Mouse (Mus musculus): Measurements from ENCODE around the gene Dusp5. TPM values are rescaled to one million over a fixed set of nuclear protein-coding genes. Genes with fewer than 3 reads are reported as not detected.

The Dusp5 gene
- polyA plus RNA-seq, 1 experiment from 2014 or later = 6.4 TPM

GRCm38 (mm10) chr19:53536251-53536650 lies 7.3 kb downstream of the Dusp5 start:
- no peak for DNase-seq (ENCODE audit: low spot score)
- Histone ChIP-seq H3K4me1 (peaks cover 40% of the 10 kb centered on the region), H3K9me3 (replicated peaks) (no peaks in the 10 kb centered on the region), H3K36me3 (peaks cover 71% of the 10 kb centered on the region), H3K4me3 (no peak overlapping the region), H3K27me3 (ENCODE audit: low read depth, poor library complexity, severe bottlenecking) (0 out of 2 replicates have a peak, but pooled peaks cover 3% of the 10 kb centered on the region), H3K27ac (no peak overlapping the region)
- WGBS = 90% methylated on average over 6 of the region's 6 CpGs

- 83% methylated on average over 17 of the region's 17 CpGs for WGBS
- no peak overlapping the region for H3K27ac ChIP-seq
- H3K4me3 ChIP-seq = no peak overlapping the region
- H3K36me3 ChIP-seq = peaks cover 79% of the 10 kb centered on the region
- H3K4me1 ChIP-seq = peaks cover 33% of the 10 kb centered on the region
- no peaks in the 10 kb centered on the region for H3K9me3 ChIP-seq (replicated peaks)
- 0 out of 2 replicates have a peak, but pooled peaks cover 1% of the 10 kb centered on the region for H3K27me3 ChIP-seq (ENCODE audit: low read depth, poor library complexity, severe bottlenecking)
- no peak for DNase-seq (ENCODE audit: low spot score)
Observed at GRCm38 (mm10) chr19:53536731-53537666, 8.1 kb downstream of the Dusp5 start.

- WGBS = 90% methylated on average over 11 of the region's 11 CpGs
- peaks cover 80% of the 10 kb centered on the region for H3K36me3 ChIP-seq
- H3K4me3 ChIP-seq = no peak overlapping the region
Observed at GRCm38 (mm10) chr19:53538024-53538423, 9.1 kb downstream of the Dusp5 start.

DNA sequence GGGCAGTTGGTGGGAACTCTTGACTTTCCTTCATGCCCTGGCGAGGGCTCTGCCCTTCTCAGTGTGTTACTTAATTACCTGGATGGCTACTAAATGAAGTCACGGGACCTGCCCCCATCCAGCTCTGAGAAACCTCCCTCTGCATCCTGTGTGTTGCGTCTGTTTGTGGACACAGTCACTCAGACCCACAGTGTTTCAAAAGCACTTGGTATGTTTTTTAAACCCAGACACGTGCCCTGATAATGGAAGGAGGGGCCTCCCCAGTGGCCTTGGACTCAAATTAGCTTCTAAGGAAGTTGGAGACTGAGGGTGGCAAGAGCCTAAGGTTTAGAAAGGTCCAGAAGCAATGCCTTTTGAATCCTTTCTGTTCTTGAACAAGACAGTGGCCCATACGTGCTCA lies 9.9 kb downstream of the Dusp5 start:
- H3K27ac ChIP-seq = no peak overlapping the region
- peaks cover 18% of the 10 kb centered on the region; the same call in 1 of the 2 replicates for H3K4me1 ChIP-seq
- DNase-seq (ENCODE audit: low spot score) = no peak
- no peaks in the 10 kb centered on the region for H3K27me3 ChIP-seq (ENCODE audit: low read depth, poor library complexity, severe bottlenecking)
- H3K36me3 ChIP-seq = peaks cover 78% of the 10 kb centered on the region
- WGBS = 73% methylated on average over 5 of the region's 5 CpGs
- no peaks in the 10 kb centered on the region for H3K9me3 ChIP-seq (replicated peaks)
- no peak overlapping the region for H3K4me3 ChIP-seq

More at GRCm38 (mm10) chr19:53538024-53538423, 9.1 kb downstream of the Dusp5 start:
- Histone ChIP-seq H3K27me3 (ENCODE audit: low read depth, poor library complexity, severe bottlenecking) (no peaks in the 10 kb centered on the region), H3K27ac (no peak overlapping the region), H3K9me3 (replicated peaks) (no peaks in the 10 kb centered on the region), H3K4me1 (peaks cover 22% of the 10 kb centered on the region)
- DNase-seq (ENCODE audit: low spot score) = no peak

- Histone ChIP-seq H3K36me3 (peaks cover 74% of the 10 kb centered on the region), H3K9me3 (replicated peaks) (no peaks in the 10 kb centered on the region), H3K27ac (no peak overlapping the region), H3K4me1 (peaks cover 18% of the 10 kb centered on the region; the same call in 1 of the 2 replicates), H3K27me3 (ENCODE audit: low read depth, poor library complexity, severe bottlenecking) (no peaks in the 10 kb centered on the region), H3K4me3 (no peak overlapping the region)
- WGBS = 79% methylated on average over 3 of the region's 3 CpGs
- no peak for DNase-seq (ENCODE audit: low spot score)
Observed at GRCm38 (mm10) chr19:53539296-53539695, 10.4 kb downstream of the Dusp5 start.

GRCm38 (mm10) chr19:53543602-53544001 lies 14.7 kb downstream of the Dusp5 start:
- H3K36me3 ChIP-seq = peaks cover 34% of the 10 kb centered on the region
- no peak overlapping the region for H3K4me3 ChIP-seq
- H3K27me3 ChIP-seq (ENCODE audit: low read depth, poor library complexity, severe bottlenecking) = no peaks in the 10 kb centered on the region
- H3K4me1 ChIP-seq = peaks cover 15% of the 10 kb centered on the region
- WGBS = 29% methylated on average over 5 of the region's 5 CpGs
- no peak overlapping the region for H3K27ac ChIP-seq
- DNase-seq (ENCODE audit: low spot score) = no peak
- no peaks in the 10 kb centered on the region for H3K9me3 ChIP-seq (replicated peaks)

GRCm38 (mm10) chr19:53544923-53545561 lies 16.1 kb downstream of the Dusp5 start:
- 77% methylated on average over 4 of the region's 4 CpGs for WGBS
- peaks cover 7% of the 10 kb centered on the region for H3K4me1 ChIP-seq
- DNase-seq (ENCODE audit: low spot score) = no peak
- no peak overlapping the region for H3K27ac ChIP-seq
- no peaks in the 10 kb centered on the region for H3K9me3 ChIP-seq (replicated peaks)
- H3K36me3 ChIP-seq = peaks cover 21% of the 10 kb centered on the region
- no peak overlapping the region for H3K4me3 ChIP-seq
- H3K27me3 ChIP-seq (ENCODE audit: low read depth, poor library complexity, severe bottlenecking) = no peaks in the 10 kb centered on the region

GRCm38 (mm10) chr19:53547597-53547996 lies 18.7 kb downstream of the Dusp5 start:
- DNase-seq (ENCODE audit: low spot score) = no peak
- H3K27ac ChIP-seq = peak overlapping the region; percentile 63; the same call in 1 of the 2 replicates
- 71% methylated on average over 8 of the region's 8 CpGs for WGBS
- no peak overlapping the region for H3K4me3 ChIP-seq
- H3K27me3 ChIP-seq (ENCODE audit: low read depth, poor library complexity, severe bottlenecking) = no peaks in the 10 kb centered on the region
- peaks cover 14% of the 10 kb centered on the region for H3K4me1 ChIP-seq
- no peaks in the 10 kb centered on the region for H3K9me3 ChIP-seq (replicated peaks)
- H3K36me3 ChIP-seq = no peaks in the 10 kb centered on the region

DNA sequence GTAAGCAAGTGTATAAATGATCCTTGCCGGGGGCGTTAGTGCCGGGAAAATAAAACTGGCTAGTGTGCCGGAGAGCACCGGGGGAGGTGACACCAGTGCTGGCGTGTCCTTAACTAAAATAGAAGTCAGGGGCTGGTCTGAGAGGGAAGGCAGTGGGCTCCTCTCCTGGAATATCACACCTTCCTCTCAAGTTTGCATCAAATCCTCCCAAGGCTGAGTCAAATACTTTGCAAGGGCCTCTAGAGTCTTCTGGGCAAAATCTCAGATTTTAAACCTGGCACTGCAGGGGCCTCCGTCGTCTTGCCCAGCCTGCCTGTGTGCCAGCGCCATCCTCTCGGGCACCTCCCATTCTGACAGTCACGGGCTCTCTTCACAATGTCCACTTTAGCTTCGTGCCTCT lies 22.1 kb downstream of the Dusp5 start:
- Histone ChIP-seq H3K4me3 (no peak overlapping the region), H3K27me3 (ENCODE audit: low read depth, poor library complexity, severe bottlenecking) (no peaks in the 10 kb centered on the region), H3K27ac (no peak overlapping the region), H3K4me1 (peaks cover 22% of the 10 kb centered on the region), H3K9me3 (replicated peaks) (no peaks in the 10 kb centered on the region), H3K36me3 (no peaks in the 10 kb centered on the region)
- WGBS = 82% methylated on average over 12 of the region's 12 CpGs
- DNase-seq (ENCODE audit: low spot score) = no peak

GRCm38 (mm10) chr19:53552216-53552786 lies 23.4 kb downstream of the Dusp5 start:
- DNase-seq (ENCODE audit: low spot score) = no peak
- no peaks in the 10 kb centered on the region for H3K36me3 ChIP-seq
- peak overlapping the region; percentile 11; the same call in 1 of the 2 replicates for H3K27ac ChIP-seq
- no peak overlapping the region for H3K4me3 ChIP-seq
- WGBS = 20% methylated on average over 10 of the region's 10 CpGs
- H3K9me3 ChIP-seq (replicated peaks) = no peaks in the 10 kb centered on the region
- no peaks in the 10 kb centered on the region for H3K27me3 ChIP-seq (ENCODE audit: low read depth, poor library complexity, severe bottlenecking)
- H3K4me1 ChIP-seq = peaks cover 28% of the 10 kb centered on the region

DNA sequence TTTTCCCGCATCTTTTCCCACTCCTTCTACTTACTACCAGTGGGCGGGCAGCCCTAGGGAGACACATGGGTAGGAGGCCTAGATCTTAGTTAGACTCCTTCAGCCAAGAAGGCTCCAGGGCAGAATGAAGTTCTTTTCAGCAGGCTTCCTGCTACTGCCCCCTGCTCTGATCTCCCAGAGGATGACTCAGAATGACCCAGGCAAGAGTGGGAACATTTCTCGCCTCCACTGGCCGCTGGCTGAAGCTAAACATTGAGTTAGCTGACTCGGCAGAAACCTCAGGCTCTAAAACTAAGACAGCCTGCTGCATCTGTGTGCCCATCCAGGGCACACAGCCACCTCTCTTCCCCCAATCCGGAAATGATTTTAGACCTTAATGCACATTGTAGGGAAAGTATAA lies 23.9 kb downstream of the Dusp5 start:
- Histone ChIP-seq H3K4me1 (peaks cover 28% of the 10 kb centered on the region), H3K9me3 (replicated peaks) (no peaks in the 10 kb centered on the region), H3K4me3 (no peak overlapping the region), H3K36me3 (no peaks in the 10 kb centered on the region), H3K27ac (peak overlapping the region; percentile 11; the same call in 1 of the 2 replicates), H3K27me3 (ENCODE audit: low read depth, poor library complexity, severe bottlenecking) (no peaks in the 10 kb centered on the region)
- DNase-seq (ENCODE audit: low spot score) = no peak
- 42% methylated on average over 6 of the region's 6 CpGs for WGBS

GRCm38 (mm10) chr19:53554402-53554801 lies 25.5 kb downstream of the Dusp5 start:
- Histone ChIP-seq H3K36me3 (no peaks in the 10 kb centered on the region), H3K4me3 (no peak overlapping the region), H3K27me3 (ENCODE audit: low read depth, poor library complexity, severe bottlenecking) (no peaks in the 10 kb centered on the region), H3K4me1 (peaks cover 30% of the 10 kb centered on the region), H3K27ac (no peak overlapping the region), H3K9me3 (replicated peaks) (no peaks in the 10 kb centered on the region)
- WGBS = 91% methylated on average over 11 of the region's 11 CpGs
- DNase-seq (ENCODE audit: low spot score) = no peak
